Mouse (Mus musculus) telencephalon, adult 2 months (tissue): Measurements from ENCODE around the gene Mthfd1l.
"Not testable (repeated sequence)": the region's sequence is repeated elsewhere in the genome, so short reads cannot be mapped to it uniquely, and the experiment has no call there.

Experiments
- DNase-seq: peaks from one replicate; pipeline ENCODE4 v3.0.0-alpha.2; 2011; ENCODE audit warnings: low read depth, low spot score

Gene Mthfd1l

DNA sequence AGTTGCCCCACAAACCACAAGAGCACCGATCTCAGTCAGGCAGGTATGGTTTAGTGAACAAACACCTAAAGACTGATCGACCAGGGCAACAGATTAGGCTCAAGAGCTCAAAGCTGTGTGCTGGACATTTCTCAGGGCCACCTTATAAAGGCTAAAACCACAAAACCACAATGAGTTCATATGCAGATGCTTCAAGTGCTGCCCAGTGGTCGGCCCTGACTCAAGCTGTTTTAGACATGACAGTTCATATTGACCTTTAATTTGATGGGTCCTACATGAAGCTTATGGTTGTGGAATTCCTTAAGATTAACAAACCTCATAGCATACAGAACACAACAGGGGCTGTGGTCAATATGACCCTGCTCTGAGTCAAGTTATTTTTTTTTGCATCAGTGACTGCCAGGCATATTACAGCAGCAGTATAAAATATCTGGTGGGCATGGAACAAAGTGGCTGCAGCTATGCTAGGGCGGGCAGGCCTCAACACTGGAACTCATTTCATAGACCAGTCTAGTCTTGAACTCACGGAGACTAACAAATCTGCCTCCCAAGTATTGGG lies 227.7 kb downstream of the Mthfd1l start:
- no peak for DNase-seq

DNA sequence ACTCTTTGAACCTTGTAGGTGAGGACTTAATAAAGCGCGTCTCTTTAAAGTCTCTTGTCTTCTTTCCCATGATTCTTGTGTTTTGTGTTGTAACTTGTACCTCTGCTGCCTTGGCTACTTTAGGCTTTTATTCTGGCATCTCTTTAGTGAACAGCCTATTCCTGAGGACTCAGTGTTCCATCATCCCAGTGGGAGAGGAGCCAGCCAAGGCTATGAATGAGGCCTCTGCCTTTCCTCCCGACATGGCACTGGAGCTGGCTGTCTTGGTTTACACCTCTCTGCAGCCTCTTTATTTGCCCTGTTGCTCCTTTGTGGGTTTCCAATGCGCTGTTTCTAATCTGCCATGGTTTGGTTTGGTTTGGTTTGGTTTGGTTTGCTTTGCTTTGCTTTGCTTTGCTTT lies 228.2 kb downstream of the Mthfd1l start:
- DNase-seq, result no peak

DNA sequence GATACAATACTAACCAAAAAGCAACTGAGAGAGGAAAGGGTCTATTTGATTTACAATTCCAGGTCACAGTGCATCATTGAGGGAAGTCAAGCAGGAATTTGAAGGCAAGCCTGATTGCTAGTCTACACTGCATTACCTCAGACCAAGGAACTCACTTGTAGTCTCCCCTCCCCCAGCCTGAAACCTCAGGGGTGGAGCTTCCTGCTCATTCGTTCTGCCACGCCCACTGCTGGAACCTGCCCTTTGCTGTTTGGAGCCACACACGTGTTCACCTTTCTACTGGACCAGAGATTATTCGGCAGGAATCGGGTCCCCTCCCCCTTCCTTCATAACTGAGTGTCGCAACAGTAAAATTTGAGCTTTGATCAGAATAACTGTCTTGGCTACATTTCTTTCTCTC lies 230.7 kb downstream of the Mthfd1l start:
- DNase-seq, result not testable (repeated sequence)

DNA sequence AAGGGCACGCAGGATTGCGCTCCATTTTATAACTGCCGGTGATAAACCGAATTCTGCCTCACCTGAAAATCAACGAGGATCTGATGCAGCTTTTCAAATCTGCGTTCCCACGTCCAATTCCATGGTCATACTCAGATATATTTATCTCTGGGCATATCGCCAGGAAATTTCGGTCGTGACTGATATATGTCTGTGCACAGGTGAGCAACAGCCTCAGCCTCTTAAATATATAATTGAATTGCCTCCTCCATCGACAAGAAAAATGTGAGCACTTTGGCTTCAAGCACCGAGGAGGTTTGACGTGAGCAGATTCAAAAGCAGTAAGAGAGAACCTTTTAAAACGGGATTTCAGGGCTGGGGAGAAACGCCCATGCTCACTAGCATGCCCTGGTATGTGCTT lies 236.1 kb downstream of the Mthfd1l start:
- no peak for DNase-seq

DNA sequence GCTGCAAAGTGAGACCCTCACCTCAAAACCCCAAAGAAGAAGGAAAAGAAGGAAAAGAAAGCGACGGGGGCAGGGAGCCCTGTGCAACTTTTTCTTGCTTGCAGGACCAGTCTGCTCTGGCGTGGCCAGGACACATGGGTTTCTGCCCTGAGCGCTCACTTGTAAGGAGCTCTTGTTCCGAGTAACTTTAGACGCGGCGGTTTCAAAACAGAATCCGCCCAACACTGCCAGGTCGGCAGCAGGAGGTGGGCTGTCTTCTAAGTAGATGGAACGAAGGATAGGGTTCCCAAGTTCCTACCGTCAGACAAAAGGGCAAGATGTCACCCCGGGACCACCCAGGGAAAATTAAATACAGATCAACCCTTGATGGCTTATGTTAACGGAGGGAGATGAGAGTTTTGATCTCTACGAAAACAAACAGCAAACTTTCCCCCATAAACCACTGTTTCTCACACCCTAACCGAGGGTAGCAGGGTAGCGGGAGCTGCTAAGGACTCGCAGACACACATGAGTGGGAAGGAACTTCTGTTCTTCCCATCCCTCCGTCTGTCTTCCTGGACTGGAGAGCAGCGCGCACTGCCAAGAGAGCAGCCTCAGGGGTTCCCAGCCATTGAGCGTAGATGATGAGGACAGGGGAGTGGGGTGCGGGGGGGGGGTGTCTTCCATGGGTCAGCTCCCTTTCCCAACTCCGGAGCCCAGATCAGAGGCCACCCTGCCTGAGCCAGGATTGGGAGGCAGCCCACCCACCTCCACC lies 237.6 kb downstream of the Mthfd1l start:
- peak; percentile 6 for DNase-seq

DNA sequence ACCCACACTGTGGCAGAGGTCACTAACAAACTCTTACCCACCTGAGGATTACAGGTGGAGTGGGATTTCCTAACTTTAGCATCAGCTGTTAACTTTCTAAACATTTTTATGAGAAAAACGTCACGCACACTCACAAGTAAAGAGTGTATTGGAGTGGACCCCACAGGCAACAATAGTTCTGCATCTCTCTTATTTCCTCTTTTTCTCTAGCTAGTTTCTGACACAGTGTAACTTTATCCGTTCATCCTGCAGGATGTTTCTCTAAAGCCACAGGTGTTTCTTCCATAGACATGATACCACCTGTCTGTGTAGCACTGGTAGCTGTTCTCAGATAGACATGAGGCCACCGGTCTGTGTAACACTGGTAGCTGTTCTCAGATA lies 238.1 kb downstream of the Mthfd1l start:
- DNase-seq, result no peak
